Mouse (Mus musculus): ENCODE data around the gene Fam76a. TPM values are rescaled to one million over a fixed set of nuclear protein-coding genes. Genes with fewer than 3 reads are reported as not detected.
"Not testable (repeated sequence)": the region's sequence is repeated elsewhere in the genome, so short reads cannot be mapped to it uniquely, and the experiment has no call there.

Gene Fam76a
- polyA plus RNA-seq, 1 experiment, result 44.0 TPM

GRCm38 (mm10) chr4:132944776-132945175, 22.4 kb upstream of the Fam76a start:
- no peak for DNase-seq (ENCODE audit: low spot score)

GRCm38 (mm10) chr4:132944106-132944505, 21.7 kb upstream of the Fam76a start:
- DNase-seq (ENCODE audit: low spot score), result no peak

GRCm38 (mm10) chr4:132943088-132943487, 20.7 kb upstream of the Fam76a start:
- DNase-seq (ENCODE audit: low spot score), result no peak

GRCm38 (mm10) chr4:132941012-132941729, 18.8 kb upstream of the Fam76a start:
- DNase-seq (ENCODE audit: low spot score), result no peak

- no peak for DNase-seq (ENCODE audit: low spot score)
Observed at GRCm38 (mm10) chr4:132939421-132940127, 17.2 kb upstream of the Fam76a start.

- DNase-seq (ENCODE audit: low spot score), result no peak
Observed at GRCm38 (mm10) chr4:132938181-132938941, 16.0 kb upstream of the Fam76a start.

GRCm38 (mm10) chr4:132934639-132935038, 12.3 kb upstream of the Fam76a start:
- no peak for DNase-seq (ENCODE audit: low spot score)

GRCm38 (mm10) chr4:132932752-132933404, 10.5 kb upstream of the Fam76a start:
- no peak for DNase-seq (ENCODE audit: low spot score)

- no peak for DNase-seq (ENCODE audit: low spot score)
Observed at GRCm38 (mm10) chr4:132930784-132931183, 8.4 kb upstream of the Fam76a start.

- DNase-seq (ENCODE audit: low spot score), result not testable (repeated sequence)
Observed at GRCm38 (mm10) chr4:132926520-132926919, 4.2 kb upstream of the Fam76a start.

- no peak for DNase-seq (ENCODE audit: low spot score)
Observed at GRCm38 (mm10) chr4:132922061-132922530, 262 bp downstream of the Fam76a start.

- no peak for DNase-seq (ENCODE audit: low spot score)
Observed at GRCm38 (mm10) chr4:132921488-132921887, 870 bp downstream of the Fam76a start.

GRCm38 (mm10) chr4:132920171-132920570, 2.2 kb downstream of the Fam76a start:
- DNase-seq (ENCODE audit: low spot score), result no peak

- DNase-seq (ENCODE audit: low spot score), result not testable (repeated sequence)
Observed at GRCm38 (mm10) chr4:132918493-132918892, 3.9 kb downstream of the Fam76a start.

GRCm38 (mm10) chr4:132912156-132912555, 10.2 kb downstream of the Fam76a start:
- no peak for DNase-seq (ENCODE audit: low spot score)

GRCm38 (mm10) chr4:132905843-132906360, 16.5 kb downstream of the Fam76a start:
- DNase-seq (ENCODE audit: low spot score), result no peak

- DNase-seq (ENCODE audit: low spot score), result no peak
Observed at GRCm38 (mm10) chr4:132904765-132905309, 17.5 kb downstream of the Fam76a start.

- no peak for DNase-seq (ENCODE audit: low spot score)
Observed at GRCm38 (mm10) chr4:132904071-132904470, 18.3 kb downstream of the Fam76a start.

- no peak for DNase-seq (ENCODE audit: low spot score)
Observed at GRCm38 (mm10) chr4:132898197-132898596, 24.2 kb downstream of the Fam76a start.

- no peak for DNase-seq (ENCODE audit: low spot score)
Observed at GRCm38 (mm10) chr4:132894402-132894801, 28.0 kb downstream of the Fam76a start.

GRCm38 (mm10) chr4:132884844-132885374, 37.4 kb downstream of the Fam76a start:
- DNase-seq (ENCODE audit: low spot score), result no peak
